Mouse (Mus musculus): Measurements from ENCODE around the gene Sv2a. TPM values are rescaled to one million over a fixed set of nuclear protein-coding genes. Genes with fewer than 3 reads are reported as not detected.

Sv2a gene
- polyA plus RNA-seq, 2 experiments: 0.10 to 0.48 TPM

GRCm38 (mm10) chr3:96240799-96241197 lies 59.8 kb downstream of the Sv2a start:
- Histone ChIP-seq H3K4me3 (ENCODE audit: insufficient read depth in 1 of 2, low read depth in 2 of 2, low read length in 2 of 2) (peak overlapping the region in 1 of 2 experiments; percentile 43; a peak in 2 of 4 replicates), H3K36me3 (replicated peaks; ENCODE audit: control insufficient read depth, insufficient read depth, low read depth) (no peaks in the 10 kb centered on the region), H3K4me1 (replicated peaks; ENCODE audit: control insufficient read depth in 2 of 2, insufficient read depth in 2 of 2, low read length in 1 of 2) (peaks cover 25 to 38% of the 10 kb centered on the region in 2 experiments), H3K27ac (peak overlapping the region; percentile 86), H3K4me2 (ENCODE audit: low read depth) (peak overlapping the region; percentile 69), H3K9me3 (ENCODE audit: control insufficient read depth, low read length) (no peaks in the 10 kb centered on the region), H3K27me3 (ENCODE audit: control insufficient read depth, insufficient read depth, low read length) (no peaks in the 10 kb centered on the region), H3K9ac (replicated peaks) (peak overlapping the region; percentile 76)
- no peak for ATAC-seq (ENCODE audit: insufficient read depth)
- TF ChIP-seq CTCF (IDR thresholded peaks at IDR 0.05; ENCODE audit: low read depth) (no peak), EP300 (IDR thresholded peaks at IDR 0.05; ENCODE audit: low read depth) (no peak)
- 77% methylated on average over 9 of the region's 9 CpGs for WGBS (ENCODE audit: insufficient replicate concordance)
- DNase-seq (ENCODE audit: low read depth in 3 of 3, low spot score in 3 of 3): no peak

- H3K27me3 ChIP-seq (ENCODE audit: control insufficient read depth, insufficient read depth, low read length): no peaks in the 10 kb centered on the region
- H3K4me3 ChIP-seq (ENCODE audit: insufficient read depth in 1 of 2, low read depth in 2 of 2, low read length in 2 of 2): peak overlapping the region; percentile 71 to 100; a peak in 3 of 4 replicates
- peaks cover 30 to 39% of the 10 kb centered on the region in 2 experiments for H3K4me1 ChIP-seq (replicated peaks; ENCODE audit: control insufficient read depth in 2 of 2, insufficient read depth in 2 of 2, low read length in 1 of 2)
- 65% methylated on average over 7 of the region's 7 CpGs for WGBS (ENCODE audit: insufficient replicate concordance)
- H3K27ac ChIP-seq: peak overlapping the region; percentile 99
- DNase-seq (ENCODE audit: low read depth in 3 of 3, low spot score in 3 of 3) (no peak), ATAC-seq (ENCODE audit: insufficient read depth) (no peak)
- TF ChIP-seq EP300 (IDR thresholded peaks at IDR 0.05; ENCODE audit: low read depth): no peak
- no peak for TF ChIP-seq CTCF (IDR thresholded peaks at IDR 0.05; ENCODE audit: low read depth)
- no peaks in the 10 kb centered on the region for H3K36me3 ChIP-seq (replicated peaks; ENCODE audit: control insufficient read depth, insufficient read depth, low read depth)
- peak overlapping the region; percentile 99 for H3K9ac ChIP-seq (replicated peaks)
- H3K9me3 ChIP-seq (ENCODE audit: control insufficient read depth, low read length): no peaks in the 10 kb centered on the region
- peak overlapping the region; percentile 95 for H3K4me2 ChIP-seq (ENCODE audit: low read depth)
Measured at GRCm38 (mm10) chr3:96243921-96244572, 63.1 kb downstream of the Sv2a start.

Small RNA genes within 50 kb of the gene (microRNA-seq; reads per million reads assigned to microRNA genes)
- gene Gm44492 (not detected), gene Gm47311 (not detected)

Other genes with a start within 250 kb of the Sv2a start
- gene Plekho1, start 185.2 kb upstream of the Sv2a start, polyA plus RNA-seq (2012; rRNA removed): 6.1 and 9.0 TPM in 2 replicates
- gene Plekho1, start 185.2 kb upstream of the Sv2a start, polyA plus RNA-seq (2014; fragmentation: Nextera tagmentation; extraction: Ambion mirVana): 3.6 and 5.4 TPM in 2 replicates
- gene Vps45, start 122.7 kb upstream of the Sv2a start, polyA plus RNA-seq (2012; rRNA removed): 4.8 and 6.6 TPM in 2 replicates
- 9.0 and 9.8 TPM in 2 replicates for gene Vps45, start 122.7 kb upstream of the Sv2a start, polyA plus RNA-seq (2014; fragmentation: Nextera tagmentation; extraction: Ambion mirVana)
- 2.8 and 3.5 TPM in 2 replicates for gene Otud7b, start 76.6 kb upstream of the Sv2a start, polyA plus RNA-seq (2012; rRNA removed)
- 5.2 and 8.4 TPM in 2 replicates for gene Otud7b, start 76.6 kb upstream of the Sv2a start, polyA plus RNA-seq (2014; fragmentation: Nextera tagmentation; extraction: Ambion mirVana)
- 2.7 and 2.8 TPM in 2 replicates for gene Mtmr11, start 19.1 kb upstream of the Sv2a start, polyA plus RNA-seq (2012; rRNA removed)
- gene Mtmr11, start 19.1 kb upstream of the Sv2a start, polyA plus RNA-seq (2014; fragmentation: Nextera tagmentation; extraction: Ambion mirVana): 1.9 and 2.1 TPM in 2 replicates
- 48.2 and 54.2 TPM in 2 replicates for gene Sf3b4, start 8.8 kb upstream of the Sv2a start, polyA plus RNA-seq (2012; rRNA removed)
- 75.4 and 83.8 TPM in 2 replicates for gene Sf3b4, start 8.8 kb upstream of the Sv2a start, polyA plus RNA-seq (2014; fragmentation: Nextera tagmentation; extraction: Ambion mirVana)
- gene Bola1, start 38.6 kb downstream of the Sv2a start, polyA plus RNA-seq (2012; rRNA removed): 32.2 and 34.0 TPM in 2 replicates
- 49.4 and 49.7 TPM in 2 replicates for gene Bola1, start 38.6 kb downstream of the Sv2a start, polyA plus RNA-seq (2014; fragmentation: Nextera tagmentation; extraction: Ambion mirVana)
- gene Hist2h2ab, start 38.7 kb downstream of the Sv2a start, polyA plus RNA-seq (2012; rRNA removed): 0.68 TPM in 1 of 2 replicates, not detected in the other
- 0.52 TPM in 1 of 2 replicates, not detected in the other for gene Hist2h2ab, start 38.7 kb downstream of the Sv2a start, polyA plus RNA-seq (2014; fragmentation: Nextera tagmentation; extraction: Ambion mirVana)
- 18.5 and 20.7 TPM in 2 replicates for gene Hist2h2ac, start 39.7 kb downstream of the Sv2a start, polyA plus RNA-seq (2012; rRNA removed)
- 14.0 and 18.2 TPM in 2 replicates for gene Hist2h2ac, start 39.7 kb downstream of the Sv2a start, polyA plus RNA-seq (2014; fragmentation: Nextera tagmentation; extraction: Ambion mirVana)
- gene Hist2h2be, start 40.0 kb downstream of the Sv2a start, polyA plus RNA-seq (2012; rRNA removed): 8.7 and 8.9 TPM in 2 replicates
- 6.4 and 9.1 TPM in 2 replicates for gene Hist2h2be, start 40.0 kb downstream of the Sv2a start, polyA plus RNA-seq (2014; fragmentation: Nextera tagmentation; extraction: Ambion mirVana)
- gene Hist2h3c2, start 58.0 kb downstream of the Sv2a start, polyA plus RNA-seq (2012; rRNA removed): 91.6 and 122 TPM in 2 replicates
- 13.6 and 14.6 TPM in 2 replicates for gene Hist2h3c2, start 58.0 kb downstream of the Sv2a start, polyA plus RNA-seq (2014; fragmentation: Nextera tagmentation; extraction: Ambion mirVana)
- gene Hist2h2aa2, start 59.1 kb downstream of the Sv2a start, polyA plus RNA-seq (2012; rRNA removed): 32.9 and 34.5 TPM in 2 replicates
- gene Hist2h2aa2, start 59.1 kb downstream of the Sv2a start, polyA plus RNA-seq (2014; fragmentation: Nextera tagmentation; extraction: Ambion mirVana): 34.2 and 39.0 TPM in 2 replicates
- 45.7 and 46.3 TPM in 2 replicates for gene Hist2h2aa1, start 64.3 kb downstream of the Sv2a start, polyA plus RNA-seq (2012; rRNA removed)
- gene Hist2h2aa1, start 64.3 kb downstream of the Sv2a start, polyA plus RNA-seq (2014; fragmentation: Nextera tagmentation; extraction: Ambion mirVana): 32.0 TPM in 2 replicates
- gene Hist2h3c1, start 65.5 kb downstream of the Sv2a start, polyA plus RNA-seq (2012; rRNA removed): 2.4 and 3.6 TPM in 2 replicates
- gene Hist2h3c1, start 65.5 kb downstream of the Sv2a start, polyA plus RNA-seq (2014; fragmentation: Nextera tagmentation; extraction: Ambion mirVana): 2.6 and 5.7 TPM in 2 replicates
- 12.2 and 16.3 TPM in 2 replicates for gene Hist2h4, start 82.2 kb downstream of the Sv2a start, polyA plus RNA-seq (2012; rRNA removed)
- 15.1 TPM in 2 replicates for gene Hist2h4, start 82.2 kb downstream of the Sv2a start, polyA plus RNA-seq (2014; fragmentation: Nextera tagmentation; extraction: Ambion mirVana)
- 68.0 and 127 TPM in 2 replicates for gene Hist2h3b, start 87.5 kb downstream of the Sv2a start, polyA plus RNA-seq (2012; rRNA removed)
- 91.2 and 100 TPM in 2 replicates for gene Hist2h3b, start 87.5 kb downstream of the Sv2a start, polyA plus RNA-seq (2014; fragmentation: Nextera tagmentation; extraction: Ambion mirVana)
- gene Hist2h2bb, start 88.6 kb downstream of the Sv2a start, polyA plus RNA-seq (2012; rRNA removed): 9.5 and 16.9 TPM in 2 replicates
- 23.3 and 24.5 TPM in 2 replicates for gene Hist2h2bb, start 88.6 kb downstream of the Sv2a start, polyA plus RNA-seq (2014; fragmentation: Nextera tagmentation; extraction: Ambion mirVana)
- gene Fcgr1, start 112.8 kb downstream of the Sv2a start, polyA plus RNA-seq (2012; rRNA removed): 2.8 and 3.3 TPM in 2 replicates
- 4.8 and 5.6 TPM in 2 replicates for gene Fcgr1, start 112.8 kb downstream of the Sv2a start, polyA plus RNA-seq (2014; fragmentation: Nextera tagmentation; extraction: Ambion mirVana)

All from liver, embryonic 14.5 days (tissue).